Mouse (Mus musculus): ENCODE measurements at regions not wholly inside any gene's neighbourhood (a gene's known extent, or its start where the extent isn't known, plus 50 kb on each side); places are given as distances from the start of the nearest gene placed in this dataset.

DNA sequence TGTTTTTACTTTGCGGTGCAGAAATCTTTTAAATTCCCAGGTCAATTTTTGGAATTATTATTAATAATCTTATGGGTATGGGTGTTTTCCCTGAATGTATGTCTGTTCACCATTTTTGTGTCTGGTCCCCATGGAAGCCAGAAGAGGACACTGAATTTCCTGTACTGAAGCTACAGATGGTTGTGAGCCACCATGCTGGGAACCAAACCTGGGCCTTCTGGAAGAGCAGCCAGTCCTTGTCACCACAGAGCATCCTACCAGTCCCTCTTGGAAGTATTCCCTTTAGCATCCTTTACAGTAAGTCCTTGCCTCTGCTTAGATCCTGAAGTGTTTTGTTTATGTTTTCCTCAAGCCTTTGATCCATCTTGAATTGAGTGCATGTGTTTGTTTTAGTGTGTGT is 60.7 kb upstream of the Tcf12 start:
- TF ChIP-seq CTCF (IDR thresholded peaks at IDR 0.05; ENCODE audit: insufficient read depth, low read length): no peak
- TF ChIP-seq POLR2A (IDR thresholded peaks at IDR 0.05; ENCODE audit: borderline replicate concordance, extremely low read depth, low read depth, low read length): no peak
